In genomic region chr12:118846221-118846620, GRCm38 (mm10) we compare ENCODE assay signal across 9 mouse cellular contexts. TPM values are rescaled to one million over a fixed set of nuclear protein-coding genes. Genes with fewer than 3 reads are reported as not detected.
DNase-seq lines count a peak whose midpoint lies in the region; ATAC-seq and TF ChIP-seq lines count a peak whose summit lies in the region.
"Had no signal": no experiment of that assay in that cellular context is flagged by ENCODE, and none has a peak within 500 bp of the region (broad histone marks: within the 10 kb centered on the region; RNA-seq: fewer than 3 reads in every experiment).

TSS of gene Sp8 (plus strand) at chr12:118846329.

- peaks cover 36% of the 10 kb centered on the region for H3K4me1 ChIP-seq in heart, embryonic 15.5 days (replicated peaks)
- H3K4me1 ChIP-seq in bone marrow, adult 2 months (ENCODE audit: control insufficient read depth, insufficient read depth, low read length) = no peaks in the 10 kb centered on the region; the same call in 1 of the 2 replicates
- no peaks in the 10 kb centered on the region for H3K4me1 ChIP-seq in forebrain, postnatal 0 days (ENCODE audit: insufficient read depth)
- peaks cover 92% of the 10 kb centered on the region for H3K4me1 ChIP-seq in midbrain, embryonic 10.5 days

- H3K4me3 ChIP-seq in heart, embryonic 15.5 days = peak within 1 kb of the TSS; percentile 57
- H3K4me3 ChIP-seq in bone marrow, adult 2 months (replicated peaks; ENCODE audit: control insufficient read depth, low read depth, low read length) = peak within 1 kb of the TSS; percentile 40
- H3K4me3 ChIP-seq in forebrain, postnatal 0 days (ENCODE audit: low read depth, low read length) = peak within 1 kb of the TSS; percentile 46
- H3K4me3 ChIP-seq in midbrain, embryonic 10.5 days = peak within 1 kb of the TSS; percentile 69

- peaks cover 96% of the 10 kb centered on the region for H3K27me3 ChIP-seq in heart, embryonic 15.5 days
- H3K27me3 ChIP-seq in forebrain, postnatal 0 days (ENCODE audit: insufficient read depth, low read length) = peaks cover 67% of the 10 kb centered on the region
- H3K27me3 ChIP-seq in midbrain, embryonic 10.5 days (ENCODE audit: low read depth, poor library complexity, severe bottlenecking) = peaks cover 100% of the 10 kb centered on the region

- no peak for TF ChIP-seq POLR2A in bone marrow, adult 2 months (IDR thresholded peaks at IDR 0.05; ENCODE audit: borderline replicate concordance, control insufficient read depth, low read depth, low read length)

- WGBS in heart, embryonic 15.5 days = 2% methylated on average over 6 of the region's 6 CpGs
- WGBS in bone marrow, adult 2 months = 3% methylated on average over 6 of the region's 6 CpGs
- 12% methylated on average over 6 of the region's 6 CpGs for WGBS in forebrain, postnatal 0 days
- under 1% methylated on average over 6 of the region's 6 CpGs for WGBS in midbrain, embryonic 10.5 days

- H3K9ac ChIP-seq in heart, embryonic 15.5 days = no peak within 1 kb of the TSS
- peak within 1 kb of the TSS; percentile 40; the same call in 1 of the 2 replicates for H3K9ac ChIP-seq in forebrain, postnatal 0 days

- no peak for DNase-seq in heart, postnatal 36 days
- no peak for DNase-seq in forebrain, postnatal 0 days
- DNase-seq in midbrain, embryonic 10.5 days (ENCODE audit: low spot score) = no peak
- DNase-seq in right cerebral cortex, postnatal 14 days = no peak
- no peak for DNase-seq in thymus, postnatal 14 days
- no peak for DNase-seq in kidney, postnatal 10 days

- H3K4me2 ChIP-seq in heart, embryonic 15.5 days = peak within 1 kb of the TSS; percentile 92
- H3K4me2 ChIP-seq in forebrain, postnatal 0 days (ENCODE audit: low read depth) = peak within 1 kb of the TSS; percentile 60

- H3K36me3 ChIP-seq in heart, embryonic 15.5 days = no peaks in the 10 kb centered on the region
- no peaks in the 10 kb centered on the region for H3K36me3 ChIP-seq in forebrain, postnatal 0 days (ENCODE audit: insufficient read depth)
- peaks cover 6% of the 10 kb centered on the region; the same call in 1 of the 2 replicates for H3K36me3 ChIP-seq in midbrain, embryonic 10.5 days

- intact Hi-C loops in heart, postnatal 36 days (cut with DNase I) = loop anchor here (10.0 kb wide), 1 partner anchor 541 kb away; the partner anchor contains the start of gene Sp4

- no peak within 1 kb of the TSS for H3K27ac ChIP-seq in heart, embryonic 15.5 days
- H3K27ac ChIP-seq in bone marrow, adult 2 months (ENCODE audit: control insufficient read depth, insufficient read depth, low read depth, low read length, poor library complexity) = no peak within 1 kb of the TSS
- H3K27ac ChIP-seq in forebrain, postnatal 0 days (ENCODE audit: low read depth, low read length) = peak within 1 kb of the TSS; percentile 67; the same call in 1 of the 2 replicates
- H3K27ac ChIP-seq in midbrain, embryonic 10.5 days (replicated peaks) = peak within 1 kb of the TSS; percentile 91

- no peak for ATAC-seq in heart, embryonic 15.5 days (replicated peaks; ENCODE audit: insufficient number of reproducible peaks, insufficient read depth, low FRiP score, low read depth)
- no peak for ATAC-seq in forebrain, postnatal 0 days

- TF ChIP-seq CTCF in bone marrow, adult 2 months (IDR thresholded peaks at IDR 0.05; ENCODE audit: control insufficient read depth, insufficient read depth, low read length) = no peak
- TF ChIP-seq CTCF in forebrain, postnatal 0 days (IDR thresholded peaks at IDR 0.05; ENCODE audit: low read depth) = no peak

- no peaks in the 10 kb centered on the region for H3K9me3 ChIP-seq in heart, embryonic 15.5 days (replicated peaks)
- H3K9me3 ChIP-seq in forebrain, postnatal 0 days (ENCODE audit: low read length) = no peaks in the 10 kb centered on the region
- H3K9me3 ChIP-seq in midbrain, embryonic 10.5 days (replicated peaks) = no peaks in the 10 kb centered on the region

RNA-seq across cellular contexts. Expression of gene Sp8, which starts in this region (rescaled TPM):
- polyA plus RNA-seq in heart, embryonic 15.5 days (2015; fragmentation: Nextera tagmentation; extraction: Ambion mirVana) = not detected in 2 replicates
- not detected for total RNA-seq in heart, postnatal 36 days (2021)
- 0.22 and 0.32 TPM in 2 replicates for polyA plus RNA-seq in bone marrow, adult 2 months (2011; ENCODE audit: insufficient read depth, insufficient read length, low replicate concordance, missing spikeins)
- 14.4 and 21.1 TPM in 2 replicates for total RNA-seq in forebrain, postnatal 0 days (2014; rRNA removed)
- polyA plus RNA-seq in forebrain, postnatal 0 days (2015; fragmentation: Nextera tagmentation; extraction: Ambion mirVana) = 8.1 and 9.2 TPM in 2 replicates
- 12.2 and 12.6 TPM in 2 replicates for polyA plus RNA-seq in midbrain, embryonic 10.5 days (2016; fragmentation: Nextera tagmentation; extraction: Ambion mirVana)
- total RNA-seq: MEL had no signal

Comparison
In these comparisons a context has a peak if more than half of its experiments do, and no peak if none do; other contexts are left out.
1. RNA of gene Sp8 (total RNA-seq): 14.4 to 21.1 TPM in forebrain, postnatal 0 days; not detected in heart, postnatal 36 days; every median in the first group is over 10 times any median in the second.
2. H3K27ac ChIP-seq: peak in forebrain, postnatal 0 days (single experiment) and midbrain, embryonic 10.5 days (single experiment); none in heart, embryonic 15.5 days (single experiment) and bone marrow, adult 2 months (single experiment).
3. Peak in every context shown above with its lines, with median percentiles within 50 percentile points of each other: H3K4me3 ChIP-seq.